Mouse (Mus musculus) midbrain, embryonic 14.5 days (tissue): ENCODE results near the gene Chkb. TPM values are rescaled to one million over a fixed set of nuclear protein-coding genes. Genes with fewer than 3 reads are reported as not detected.
A peak's percentile ranks its signal among the peaks of the same experiment; 100 is the strongest.

Source experiments
- ATAC-seq: fragments of 200-750 bp; cut with Nextera tagmentation; 2 replicates; pipeline ENCODE4 v1.8.0; 2017; ENCODE audit warnings: moderate number of reproducible peaks, moderate library complexity; ENCODE audit not compliant: low FRiP score, low TSS enrichment
- DNase-seq: peaks from one replicate; pipeline ENCODE4 v3.0.0-alpha.2; 2015
- H3K27ac ChIP-seq: fragments of 300-500 bp; sonication (generic); replicated peaks from 2 replicates; pipeline ENCODE4 v1.5.1; 2014; ENCODE audit warnings: mild to moderate bottlenecking, low read depth, low read length, moderate library complexity
- H3K27me3 ChIP-seq: fragments of 300-500 bp; sonication (generic); 2 replicates; pipeline ENCODE4 v1.6.1; 2014; ENCODE audit warnings: low read length, control low read depth, mixed read lengths; ENCODE audit not compliant: control insufficient read depth, insufficient read depth
- H3K36me3 ChIP-seq: fragments of 300-500 bp; sonication (generic); 2 replicates; pipeline ENCODE4 v1.6.1; 2014; ENCODE audit warnings: low read length, control low read depth; ENCODE audit not compliant: control insufficient read depth, insufficient read depth
- H3K4me1 ChIP-seq: fragments of 300-500 bp; sonication (generic); 2 replicates; pipeline ENCODE4 v1.6.1; 2014; ENCODE audit warnings: mild to moderate bottlenecking, antibody characterized with exemption, low read length, control low read depth; ENCODE audit not compliant: control insufficient read depth, insufficient read depth
- H3K4me2 ChIP-seq: fragments of 300-500 bp; sonication (generic); 2 replicates; pipeline ENCODE4 v1.6.1; 2014; ENCODE audit warnings: mild to moderate bottlenecking, low read length, moderate library complexity
- H3K4me3 ChIP-seq: fragments of 300-500 bp; sonication (generic); replicated peaks from 2 replicates; pipeline ENCODE4 v1.5.1; 2014; ENCODE audit warnings: low read depth, low read length
- H3K9ac ChIP-seq: fragments of 300-500 bp; sonication (generic); replicated peaks from 2 replicates; pipeline ENCODE4 v1.6.1; 2014; ENCODE audit warnings: mild to moderate bottlenecking, low read length, moderate library complexity
- H3K9me3 ChIP-seq: fragments of 300-500 bp; sonication (generic); 2 replicates; pipeline ENCODE4 v1.6.1; 2016; ENCODE audit warnings: low read length, control low read depth, mixed read lengths; ENCODE audit not compliant: control insufficient read depth
- WGBS: fragments of 180-500 bp; shearing (Covaris S2); extraction: QIAGEN DNeasy Blood & Tissue Kit; methylation state at CpG from one replicate; pipeline ENCODE4 v1.1.7; 2014; 5-methylcytosine and 5-hydroxymethylcytosine counted together
- polyA plus RNA-seq: library from polyadenylated mRNA; unstranded; fragments of >200 nt; fragmentation: Nextera tagmentation; extraction: Ambion mirVana; gene quantifications from 2 replicates; pipeline ENCODE4 v1.2.1, GENCODE M21; 2014

The Chkb gene
- polyA plus RNA-seq, 1 experiment from 2014 or later, result 76.3 TPM

DNA sequence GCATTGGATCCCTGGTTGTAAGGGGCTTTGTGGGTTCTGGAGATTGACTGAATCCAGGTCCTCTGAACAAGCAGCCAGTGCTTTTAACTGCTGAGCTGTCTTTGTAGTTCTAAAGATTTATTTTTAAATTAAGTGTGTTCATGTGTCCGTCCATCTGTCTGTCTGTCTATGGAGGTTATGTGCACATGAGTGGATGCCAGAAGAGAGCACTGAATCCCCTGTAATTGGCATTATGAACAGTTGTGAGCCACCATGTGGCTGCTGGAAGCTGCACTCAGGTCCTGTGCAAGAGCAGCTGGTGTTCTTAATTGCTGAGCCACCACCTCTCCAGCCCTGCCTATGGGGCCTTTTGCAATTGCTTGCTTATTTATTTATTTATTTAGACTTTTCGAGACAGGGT lies 31.6 kb downstream of the Chkb start:
- Histone ChIP-seq H3K27me3 (no peaks in the 10 kb centered on the region), H3K4me1 (no peaks in the 10 kb centered on the region), H3K27ac (no peak overlapping the region), H3K36me3 (no peaks in the 10 kb centered on the region), H3K4me2 (no peak overlapping the region), H3K9ac (no peak overlapping the region), H3K4me3 (no peak overlapping the region), H3K9me3 (no peaks in the 10 kb centered on the region)
- DNase-seq (no peak), ATAC-seq (no peak)
- WGBS, result 80% methylated on average over 2 of the region's 2 CpGs

DNA sequence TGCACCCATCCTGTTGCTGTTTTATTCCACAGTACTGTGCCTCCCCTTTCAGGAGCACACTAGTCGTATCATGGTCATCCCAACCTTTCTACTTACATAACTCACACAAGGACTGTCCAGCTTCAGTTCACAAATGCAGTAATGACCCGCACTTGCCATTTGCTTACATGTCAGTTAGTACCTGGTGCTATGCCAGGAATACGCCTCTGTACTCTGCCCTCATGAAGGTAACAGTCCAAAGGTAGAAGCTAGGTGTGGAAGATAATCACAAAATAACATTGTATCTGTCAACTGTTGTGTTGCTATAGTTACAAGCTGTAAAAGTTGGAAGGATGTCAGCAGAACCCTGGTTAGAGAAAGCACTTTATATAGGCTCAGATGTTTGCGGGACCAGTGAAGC lies 32.8 kb downstream of the Chkb start:
- H3K36me3 ChIP-seq, result no peaks in the 10 kb centered on the region
- no peak overlapping the region for H3K4me3 ChIP-seq
- no peaks in the 10 kb centered on the region for H3K4me1 ChIP-seq
- no peak for DNase-seq
- ATAC-seq, result no peak
- H3K27me3 ChIP-seq, result no peaks in the 10 kb centered on the region
- H3K4me2 ChIP-seq, result no peak overlapping the region
- H3K27ac ChIP-seq, result no peak overlapping the region
- no peak overlapping the region for H3K9ac ChIP-seq
- 92% methylated on average over 4 of the region's 4 CpGs for WGBS
- no peaks in the 10 kb centered on the region for H3K9me3 ChIP-seq

DNA sequence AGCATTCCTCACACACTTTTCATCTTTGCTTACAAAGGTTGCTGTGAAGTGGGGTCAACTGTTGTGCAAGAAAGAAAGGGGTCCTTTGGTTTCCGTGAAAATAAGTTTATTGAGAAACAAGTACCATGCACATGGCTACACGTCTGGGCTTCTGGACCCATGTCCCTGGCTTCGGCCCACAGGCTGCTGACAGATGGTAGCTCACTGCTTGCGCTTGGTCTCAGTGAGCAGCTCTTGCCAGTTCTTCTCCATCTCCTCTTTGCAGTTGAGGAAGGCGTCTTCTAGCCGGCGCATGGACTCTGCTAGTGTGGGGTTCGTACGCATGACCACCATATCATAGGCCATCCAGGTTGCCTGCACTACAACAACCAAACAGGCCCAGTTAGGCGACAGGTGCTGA lies 39.6 kb downstream of the Chkb start:
- no peaks in the 10 kb centered on the region for H3K36me3 ChIP-seq
- no peak overlapping the region for H3K27ac ChIP-seq
- DNase-seq (no peak), ATAC-seq (no peak)
- WGBS, result 91% methylated on average over 10 of the region's 10 CpGs
- H3K4me1 ChIP-seq, result no peaks in the 10 kb centered on the region
- H3K4me2 ChIP-seq, result no peak overlapping the region
- H3K9me3 ChIP-seq, result no peaks in the 10 kb centered on the region
- no peak overlapping the region for H3K9ac ChIP-seq
- no peak overlapping the region for H3K4me3 ChIP-seq
- no peaks in the 10 kb centered on the region for H3K27me3 ChIP-seq

DNA sequence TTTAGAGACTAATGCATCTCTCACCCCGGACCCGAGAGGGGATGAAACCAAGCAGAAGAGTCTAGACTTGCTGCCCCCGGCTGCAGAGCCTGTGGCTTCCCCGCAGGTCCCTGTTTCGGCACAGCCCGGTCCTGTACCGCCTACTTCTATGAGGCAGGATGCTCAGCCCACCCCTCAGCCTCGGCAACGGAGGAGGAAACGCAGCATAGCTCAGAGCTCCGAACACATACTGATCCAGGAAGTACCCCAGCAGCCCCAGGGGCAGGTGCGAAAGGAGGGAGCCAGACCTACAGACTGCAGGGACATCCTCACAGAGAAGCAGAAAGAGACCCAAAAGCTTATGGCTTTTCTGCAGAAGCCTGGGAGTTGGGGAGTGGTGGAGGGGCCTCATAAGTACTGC lies 42.6 kb downstream of the Chkb start:
- H3K9me3 ChIP-seq, result no peaks in the 10 kb centered on the region
- no peak for DNase-seq
- WGBS, result 54% methylated on average over 12 of the region's 12 CpGs
- no peak overlapping the region for H3K27ac ChIP-seq
- ATAC-seq, result no peak
- no peak overlapping the region for H3K4me2 ChIP-seq
- H3K4me1 ChIP-seq, result no peaks in the 10 kb centered on the region
- H3K9ac ChIP-seq, result no peak overlapping the region
- H3K36me3 ChIP-seq, result no peaks in the 10 kb centered on the region
- H3K4me3 ChIP-seq, result no peak overlapping the region
- H3K27me3 ChIP-seq, result no peaks in the 10 kb centered on the region

DNA sequence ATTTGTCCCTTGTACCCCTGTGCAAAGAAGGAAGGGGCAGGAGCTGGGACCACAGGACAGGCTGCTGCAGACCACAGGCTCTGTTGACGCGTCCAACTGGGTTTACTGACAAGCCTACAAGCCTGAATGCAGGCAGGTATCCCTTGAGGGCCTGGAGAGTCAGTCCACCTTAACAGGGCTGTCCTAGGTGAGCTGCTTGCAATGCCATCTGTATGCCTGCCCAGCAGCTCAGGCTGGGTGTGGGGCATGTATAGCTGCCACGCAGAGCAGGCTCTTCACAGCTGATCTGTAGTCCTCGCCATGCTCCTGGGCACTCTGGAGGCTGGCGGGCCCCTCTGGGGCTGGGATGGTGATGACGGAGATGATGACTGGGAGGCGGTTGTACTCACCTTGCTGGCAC lies 45.1 kb downstream of the Chkb start, which contains the start of gene Klhdc7b:
Klhdc7b (plus strand) TSS at position 301 of the 400 bp plus-strand sequence.
- H3K27ac ChIP-seq, result no peak within 1 kb of the TSS
- WGBS, result 85% methylated on average over 7 of the region's 7 CpGs
- no peaks in the 10 kb centered on the region for H3K9me3 ChIP-seq
- no peaks in the 10 kb centered on the region for H3K36me3 ChIP-seq
- no peak within 1 kb of the TSS for H3K4me2 ChIP-seq
- H3K27me3 ChIP-seq, result peaks cover 5% of the 10 kb centered on the region
- no peak within 1 kb of the TSS for H3K9ac ChIP-seq
- ATAC-seq, result no peak
- H3K4me1 ChIP-seq, result no peaks in the 10 kb centered on the region
- DNase-seq, result no peak
- no peak within 1 kb of the TSS for H3K4me3 ChIP-seq

DNA sequence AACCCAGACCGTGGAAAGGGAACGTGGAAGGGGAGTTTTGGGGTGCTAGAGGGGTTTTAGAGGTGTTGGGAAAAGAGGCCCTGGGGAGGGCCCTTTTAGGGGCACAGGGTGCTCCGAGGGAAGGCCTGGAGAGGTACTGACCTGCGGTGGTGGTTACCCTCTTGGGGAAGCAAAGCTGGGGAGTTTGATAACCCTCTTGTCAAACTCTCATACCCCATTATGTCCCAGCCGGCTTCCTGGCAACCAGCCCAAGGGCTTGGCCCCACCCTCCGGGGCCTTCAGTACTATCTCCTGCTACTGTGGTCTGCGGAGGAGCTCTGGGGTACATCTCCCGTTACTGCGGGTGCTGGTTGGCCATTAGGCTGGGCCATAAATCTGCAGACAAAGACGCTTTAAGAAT lies 50.3 kb downstream of the Chkb start:
- Histone ChIP-seq H3K9ac (peak overlapping the region; percentile 48; the same call in 1 of the 2 replicates), H3K27me3 (peaks cover 42% of the 10 kb centered on the region)
- no peak for ATAC-seq

DNA sequence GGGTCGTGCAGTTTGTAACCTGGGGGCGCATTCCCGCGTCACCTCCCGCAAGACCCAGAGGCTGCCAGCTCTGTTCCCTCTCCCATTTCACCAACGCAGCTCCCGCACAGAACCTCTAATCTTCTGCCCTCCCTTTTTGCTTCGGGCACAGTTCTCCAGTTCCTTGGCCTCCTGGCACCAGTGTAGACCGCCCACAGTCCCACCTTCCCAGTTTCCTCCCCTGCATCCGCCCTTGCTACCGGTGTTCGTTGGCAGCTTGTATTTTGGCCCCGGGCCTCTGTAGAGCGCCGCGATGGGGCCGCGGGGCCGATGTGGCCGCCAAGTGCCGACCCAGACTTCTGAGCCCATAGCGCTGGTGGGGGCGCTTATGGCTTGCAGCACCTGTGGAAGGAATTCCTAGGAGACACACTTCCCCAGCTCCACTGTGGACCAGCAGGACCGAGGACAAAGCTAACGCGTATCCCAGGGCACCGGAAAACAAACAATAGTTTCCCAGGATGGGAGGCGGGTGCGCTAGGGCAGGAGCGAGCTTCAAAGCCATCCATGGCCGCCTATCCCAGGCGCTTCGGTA lies 50.8 kb downstream of the Chkb start, which contains the start of gene Odf3b:
Odf3b (minus strand) TSS at position 452 of the 571 bp plus-strand sequence.
- ATAC-seq (no peak), DNase-seq (peak; percentile 43)
- Histone ChIP-seq H3K27me3 (peaks cover 42% of the 10 kb centered on the region), H3K4me3 (peak within 1 kb of the TSS; percentile 34), H3K9ac (peak within 1 kb of the TSS; percentile 48), H3K4me2 (peak within 1 kb of the TSS; percentile 59), H3K9me3 (no peaks in the 10 kb centered on the region), H3K27ac (no peak within 1 kb of the TSS), H3K4me1 (peaks cover 13% of the 10 kb centered on the region), H3K36me3 (no peaks in the 10 kb centered on the region)
- WGBS, result under 1% methylated on average over 33 of the region's 33 CpGs

More for the DNA sequence above, 50.3 kb downstream of the Chkb start:
- Histone ChIP-seq H3K27ac (no peak overlapping the region), H3K9me3 (no peaks in the 10 kb centered on the region), H3K4me3 (peak overlapping the region; percentile 34; the same call in 1 of the 2 replicates), H3K4me1 (peaks cover 10% of the 10 kb centered on the region), H3K4me2 (peak overlapping the region; percentile 59), H3K36me3 (no peaks in the 10 kb centered on the region)
- 12% methylated on average over 10 of the region's 10 CpGs for WGBS
- DNase-seq, result no peak

DNA sequence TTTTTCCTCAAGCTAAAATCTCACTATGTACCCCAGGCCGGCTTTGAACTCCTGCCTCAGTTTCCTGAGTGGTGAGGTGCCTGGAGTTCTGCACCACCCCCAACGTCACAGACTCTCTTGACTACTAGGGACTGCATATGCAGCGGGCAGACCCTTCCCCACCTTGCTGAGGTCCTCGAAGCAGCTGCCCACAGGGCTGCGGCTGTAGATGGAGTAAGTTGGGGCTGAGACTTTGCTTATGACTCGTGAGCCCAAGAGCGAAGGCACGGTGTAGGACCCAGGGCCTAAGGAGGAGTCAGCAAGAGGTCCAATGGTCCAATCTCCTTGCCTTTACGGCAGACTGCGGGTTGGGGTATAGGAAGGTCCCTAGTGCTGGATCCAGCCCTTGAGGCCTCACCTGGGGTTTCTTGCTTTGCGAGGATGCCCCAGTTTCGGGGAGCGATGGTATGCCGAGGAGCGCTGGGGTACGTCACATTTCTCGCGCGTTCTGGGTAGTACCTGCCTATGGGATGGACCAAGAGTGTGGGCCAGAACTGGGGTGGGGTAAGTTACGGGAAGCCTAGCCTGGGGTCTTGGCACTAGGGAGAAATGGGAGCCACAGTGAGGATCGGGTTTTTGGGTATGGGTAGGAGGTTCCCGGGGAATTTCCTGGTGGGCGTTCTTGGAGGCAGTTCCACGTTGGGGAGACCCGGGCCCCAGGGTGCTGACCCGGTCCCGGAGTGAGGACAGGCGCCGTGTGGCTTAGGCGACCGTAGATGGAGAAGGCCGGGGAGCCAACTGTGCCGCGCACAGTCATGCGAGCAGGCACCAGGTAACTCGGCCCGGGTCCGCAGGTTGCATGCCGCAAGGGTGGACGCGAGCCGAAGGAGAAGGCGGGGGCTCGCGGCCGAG lies 51.5 kb downstream of the Chkb start:
- Histone ChIP-seq H3K9me3 (no peaks in the 10 kb centered on the region), H3K27me3 (peaks cover 42% of the 10 kb centered on the region), H3K4me2 (peak overlapping the region; percentile 59), H3K4me1 (peaks cover 13% of the 10 kb centered on the region), H3K9ac (peak overlapping the region; percentile 48), H3K36me3 (no peaks in the 10 kb centered on the region), H3K4me3 (peak overlapping the region; percentile 34), H3K27ac (no peak overlapping the region)
- DNase-seq (peak; percentile 29), ATAC-seq (no peak)
- 13% methylated on average over 46 of the region's 46 CpGs for WGBS
